In genomic region chr7:140220375-140220774, GRCm38 (mm10) we compare ENCODE assay signal across 38 mouse cellular contexts. TPM values are rescaled to one million over a fixed set of nuclear protein-coding genes. Genes with fewer than 3 reads are reported as not detected.
"Had no signal": no experiment of that assay in that cellular context is flagged by ENCODE, and none has a peak within 500 bp of the region (broad histone marks: within the 10 kb centered on the region; RNA-seq: fewer than 3 reads in every experiment).

No protein-coding gene starts in this region.

- H3K27me3 ChIP-seq: limb, embryonic 12.5 days; limb, embryonic 13.5 days; limb, embryonic 15.5 days; liver, embryonic 12.5 days; liver, embryonic 13.5 days; liver, embryonic 15.5 days; lung, embryonic 15.5 days; midbrain, embryonic 12.5 days; midbrain, embryonic 13.5 days; midbrain, embryonic 15.5 days had no signal

- DNase-seq: left cerebral cortex, postnatal 4 days; liver; liver, embryonic 13.5 days; liver, postnatal 0 days; lung, adult 18-20 months; lung, adult 2 months; lung, embryonic 14.5 days; lung, postnatal 10 days; lung, postnatal 14 days; lung, postnatal 36 days; lung, postnatal 4 days; midbrain, embryonic 14.5 days had no signal

- H3K4me2 ChIP-seq: limb, embryonic 12.5 days; limb, embryonic 13.5 days; limb, embryonic 15.5 days; liver, embryonic 11.5 days; liver, embryonic 12.5 days; liver, embryonic 13.5 days; liver, embryonic 15.5 days; lung, embryonic 14.5 days; lung, embryonic 15.5 days; midbrain, embryonic 11.5 days; midbrain, embryonic 12.5 days; midbrain, embryonic 13.5 days; midbrain, embryonic 15.5 days had no signal

- H3K4me3 ChIP-seq: limb, embryonic 10.5 days; limb, embryonic 12.5 days; limb, embryonic 13.5 days; limb, embryonic 15.5 days; liver, embryonic 12.5 days; liver, embryonic 13.5 days; liver, embryonic 15.5 days; lung, embryonic 15.5 days; megakaryocyte, embryonic 14.5 days; midbrain, embryonic 10.5 days; midbrain, embryonic 12.5 days; midbrain, embryonic 13.5 days; midbrain, embryonic 15.5 days; myocyte had no signal

- H3K36me3 ChIP-seq: limb, embryonic 10.5 days; limb, embryonic 12.5 days; limb, embryonic 13.5 days; limb, embryonic 15.5 days; liver, embryonic 12.5 days; liver, embryonic 13.5 days; liver, embryonic 15.5 days; lung, embryonic 15.5 days; midbrain, embryonic 10.5 days; midbrain, embryonic 12.5 days; midbrain, embryonic 13.5 days; midbrain, embryonic 15.5 days had no signal

- H3K9me3 ChIP-seq: limb, embryonic 10.5 days; limb, embryonic 12.5 days; limb, embryonic 13.5 days; limb, embryonic 15.5 days; liver, embryonic 12.5 days; liver, embryonic 13.5 days; liver, embryonic 15.5 days; lung, embryonic 15.5 days; megakaryocyte, embryonic 14.5 days; midbrain, embryonic 10.5 days; midbrain, embryonic 12.5 days; midbrain, embryonic 13.5 days; midbrain, embryonic 15.5 days had no signal

- ATAC-seq: liver, embryonic 12.5 days; liver, postnatal 0 days; lung, postnatal 0 days; midbrain, embryonic 13.5 days; midbrain, embryonic 15.5 days; midbrain, embryonic 16.5 days had no signal

- H3K9ac ChIP-seq: limb, embryonic 12.5 days; limb, embryonic 13.5 days; limb, embryonic 15.5 days; liver, embryonic 12.5 days; liver, embryonic 13.5 days; liver, embryonic 14.5 days; liver, embryonic 15.5 days; liver, postnatal 0 days; lung, embryonic 14.5 days; lung, embryonic 15.5 days; midbrain, embryonic 12.5 days; midbrain, embryonic 13.5 days; midbrain, embryonic 15.5 days had no signal

- H3K4me1 ChIP-seq: limb, embryonic 10.5 days; limb, embryonic 12.5 days; limb, embryonic 13.5 days; limb, embryonic 15.5 days; liver, embryonic 12.5 days; liver, embryonic 13.5 days; liver, embryonic 15.5 days; lung, embryonic 15.5 days; megakaryocyte, embryonic 14.5 days; midbrain, embryonic 10.5 days; midbrain, embryonic 12.5 days; midbrain, embryonic 13.5 days; midbrain, embryonic 15.5 days had no signal

- H3K27ac ChIP-seq: limb, embryonic 10.5 days; limb, embryonic 12.5 days; limb, embryonic 13.5 days; limb, embryonic 15.5 days; liver, embryonic 12.5 days; liver, embryonic 13.5 days; liver, embryonic 14.5 days; liver, embryonic 15.5 days; lung, embryonic 15.5 days; macrophage; midbrain, embryonic 10.5 days; midbrain, embryonic 12.5 days; midbrain, embryonic 13.5 days; midbrain, embryonic 15.5 days had no signal

RNA-seq across cellular contexts. Expression of gene Cd163l1, which starts 2.3 kb away (rescaled TPM):
- polyA plus RNA-seq: limb, embryonic 11.5 days; limb, embryonic 12.5 days; limb, embryonic 15.5 days; liver, embryonic 11.5 days; liver, embryonic 12.5 days; lung, embryonic 14.5 days; macrophage; midbrain, embryonic 10.5 days; midbrain, embryonic 11.5 days; midbrain, embryonic 12.5 days; midbrain, embryonic 13.5 days; midbrain, embryonic 14.5 days; midbrain, embryonic 15.5 days; midbrain, embryonic 16.5 days; midbrain, postnatal 0 days; myocyte; neural tube, embryonic 11.5 days had no signal

RNA-seq across cellular contexts. Expression of gene Olfr524, which starts 14.6 kb away (rescaled TPM):
- polyA plus RNA-seq: limb, embryonic 10.5 days; limb, embryonic 11.5 days; limb, embryonic 12.5 days; limb, embryonic 13.5 days; limb, embryonic 14.5 days; limb, embryonic 15.5 days; liver, adult 2 months; liver, embryonic 11.5 days; liver, embryonic 12.5 days; liver, embryonic 13.5 days; liver, embryonic 14.5 days; liver, embryonic 15.5 days; liver, embryonic 16.5 days; liver, postnatal 0 days; lung, adult 2 months; lung, embryonic 14.5 days; lung, postnatal 0 days; macrophage; midbrain, embryonic 10.5 days; midbrain, embryonic 11.5 days; midbrain, embryonic 12.5 days; midbrain, embryonic 13.5 days; midbrain, embryonic 14.5 days; midbrain, embryonic 15.5 days; midbrain, embryonic 16.5 days; midbrain, postnatal 0 days; myocyte; neural tube, embryonic 11.5 days had no signal

RNA-seq across cellular contexts. Expression of gene 5830411N06Rik, which starts 26.7 kb away (rescaled TPM):
- polyA plus RNA-seq: limb, embryonic 10.5 days; limb, embryonic 11.5 days; limb, embryonic 12.5 days; limb, embryonic 13.5 days; limb, embryonic 15.5 days; liver, adult 2 months; liver, embryonic 11.5 days; liver, embryonic 12.5 days; liver, embryonic 13.5 days; liver, embryonic 14.5 days; liver, embryonic 15.5 days; liver, embryonic 16.5 days; liver, postnatal 0 days; lung, embryonic 14.5 days; lung, postnatal 0 days; macrophage; midbrain, embryonic 10.5 days; midbrain, embryonic 11.5 days; midbrain, embryonic 12.5 days; midbrain, embryonic 13.5 days; midbrain, embryonic 14.5 days; midbrain, embryonic 15.5 days; midbrain, embryonic 16.5 days; midbrain, postnatal 0 days; neural tube, embryonic 11.5 days had no signal

RNA-seq across cellular contexts. Expression of gene Olfr523, which starts 47.4 kb away (rescaled TPM):
- polyA plus RNA-seq: limb, embryonic 10.5 days; limb, embryonic 11.5 days; limb, embryonic 12.5 days; limb, embryonic 13.5 days; limb, embryonic 14.5 days; limb, embryonic 15.5 days; liver, adult 2 months; liver, embryonic 11.5 days; liver, embryonic 12.5 days; liver, embryonic 13.5 days; liver, embryonic 14.5 days; liver, embryonic 15.5 days; liver, embryonic 16.5 days; liver, postnatal 0 days; lung, adult 2 months; lung, embryonic 14.5 days; lung, embryonic 15.5 days; lung, embryonic 16.5 days; lung, postnatal 0 days; macrophage; midbrain, embryonic 10.5 days; midbrain, embryonic 11.5 days; midbrain, embryonic 12.5 days; midbrain, embryonic 13.5 days; midbrain, embryonic 14.5 days; midbrain, embryonic 15.5 days; midbrain, embryonic 16.5 days; myocyte; neural tube, embryonic 11.5 days had no signal

RNA-seq across cellular contexts. Expression of gene Olfr522, which starts 55.8 kb away (rescaled TPM):
- polyA plus RNA-seq: limb, embryonic 10.5 days; limb, embryonic 11.5 days; limb, embryonic 12.5 days; limb, embryonic 13.5 days; limb, embryonic 14.5 days; limb, embryonic 15.5 days; liver, adult 2 months; liver, embryonic 11.5 days; liver, embryonic 12.5 days; liver, embryonic 13.5 days; liver, embryonic 14.5 days; liver, embryonic 15.5 days; liver, embryonic 16.5 days; liver, postnatal 0 days; lung, adult 2 months; lung, embryonic 14.5 days; lung, embryonic 15.5 days; lung, embryonic 16.5 days; lung, postnatal 0 days; macrophage; midbrain, embryonic 10.5 days; midbrain, embryonic 11.5 days; midbrain, embryonic 12.5 days; midbrain, embryonic 13.5 days; midbrain, embryonic 14.5 days; midbrain, embryonic 15.5 days; midbrain, embryonic 16.5 days; midbrain, postnatal 0 days; myocyte; neural tube, embryonic 11.5 days had no signal
